Mouse (Mus musculus) ES-Bruce4 (cell line): ENCODE measurements around the gene Traf7.

ENCODE experiments used
- CTCF ChIP-seq: IDR thresholded peaks from one replicate; pipeline ENCODE4 v1.8.1; 2011; ENCODE audit warnings: low read depth, low read length
- EP300 ChIP-seq: IDR thresholded peaks from 2 replicates; pipeline ENCODE4 v1.6.1; 2011; ENCODE audit warnings: low read depth, low read length; ENCODE audit not compliant: insufficient read depth
- POLR2A ChIP-seq: IDR thresholded peaks from one replicate; pipeline ENCODE4 v1.8.1; 2011; ENCODE audit warnings: low read length; ENCODE audit not compliant: insufficient read depth

- TF ChIP-seq EP300 (no peak), CTCF (no peak), POLR2A (no peak)
These were observed 29.4 kb upstream of the Traf7 start for GRCm38 (mm10) chr17:24557091-24557490.
